Mouse (Mus musculus) thymus, adult 2 months (tissue): ENCODE data around the gene Rbms3. TPM values are rescaled to one million over a fixed set of nuclear protein-coding genes. Genes with fewer than 3 reads are reported as not detected.

Source experiments
- DNase-seq: peaks from one replicate; pipeline ENCODE4 v3.0.0; 2021
- H3K27ac ChIP-seq: fragments of 200-500 bp; 2 replicates; pipeline ENCODE4 v1.5.1; 2012; ENCODE audit warnings: low read length, control low read depth; ENCODE audit not compliant: control insufficient read depth, insufficient read depth
- H3K27me3 ChIP-seq: fragments of 200-500 bp; 2 replicates; pipeline ENCODE4 v1.6.1; 2012; ENCODE audit warnings: mild to moderate bottlenecking, low read length, moderate library complexity, mixed read lengths; ENCODE audit not compliant: control insufficient read depth, insufficient read depth
- H3K36me3 ChIP-seq: fragments of 200-500 bp; 2 replicates; pipeline ENCODE4 v1.6.1; 2012; ENCODE audit warnings: mild to moderate bottlenecking, low read length, moderate library complexity; ENCODE audit not compliant: control insufficient read depth, insufficient read depth
- H3K4me1 ChIP-seq: fragments of 200-500 bp; replicated peaks from 2 replicates; pipeline ENCODE4 v1.6.1; 2012; ENCODE audit warnings: low read length; ENCODE audit not compliant: control insufficient read depth, insufficient read depth
- H3K4me3 ChIP-seq: fragments of 200-500 bp; 2 replicates; pipeline ENCODE4 v1.5.1; 2012; ENCODE audit warnings: mild to moderate bottlenecking, low read length, control low read depth, moderate library complexity; ENCODE audit not compliant: control insufficient read depth, insufficient read depth
- CTCF ChIP-seq: fragments of 200-500 bp; IDR thresholded peaks from 2 replicates; pipeline ENCODE4 v1.5.1; 2012; ENCODE audit warnings: mild to moderate bottlenecking, control low read depth, low read length, moderate library complexity, borderline replicate concordance; ENCODE audit not compliant: control insufficient read depth, poor library complexity, insufficient read depth; ENCODE audit errors: extremely low read depth
- POLR2A ChIP-seq: fragments of 200-500 bp; IDR thresholded peaks from 2 replicates; pipeline ENCODE4 v1.6.1; 2012; ENCODE audit warnings: mild to moderate bottlenecking, low read length, control low read depth, moderate library complexity; ENCODE audit not compliant: control insufficient read depth, poor library complexity, insufficient read depth; ENCODE audit errors: extremely low read depth
- WGBS: fragments of 180-500 bp; shearing (Covaris S2); methylation state at CpG from one replicate; pipeline ENCODE4 v1.1.7; 2018; 5-methylcytosine and 5-hydroxymethylcytosine counted together
- polyA plus RNA-seq: library from polyadenylated mRNA; depleted of rRNA; stranded (reverse); fragments of >200 nt; gene quantifications from 2 replicates; pipeline ENCODE4 v1.2.3, GENCODE M21; 2012

Rbms3 gene
- polyA plus RNA-seq, 1 experiment, result 10.9 TPM

GRCm38 (mm10) chr9:117234726-117235075 lies 395.0 kb downstream of the Rbms3 start:
- WGBS, result 87% methylated on average over 6 of the region's 6 CpGs
- H3K27ac ChIP-seq, result no peak overlapping the region
- no peaks in the 10 kb centered on the region for H3K36me3 ChIP-seq
- no peak overlapping the region for H3K4me3 ChIP-seq
- TF ChIP-seq POLR2A (no peak), CTCF (no peak)
- no peaks in the 10 kb centered on the region for H3K4me1 ChIP-seq
- H3K27me3 ChIP-seq, result no peaks in the 10 kb centered on the region
- DNase-seq, result no peak

- 93% methylated on average over 5 of the region's 5 CpGs for WGBS
- Histone ChIP-seq H3K27me3 (no peaks in the 10 kb centered on the region), H3K4me3 (no peak overlapping the region), H3K36me3 (no peaks in the 10 kb centered on the region), H3K27ac (no peak overlapping the region), H3K4me1 (no peaks in the 10 kb centered on the region)
- TF ChIP-seq CTCF, result no peak
- no peak for TF ChIP-seq POLR2A
- DNase-seq, result no peak
These were observed 395.5 kb downstream of the Rbms3 start for GRCm38 (mm10) chr9:117234065-117234725.

GRCm38 (mm10) chr9:117222741-117223140 lies 407.0 kb downstream of the Rbms3 start:
- Histone ChIP-seq H3K4me1 (no peaks in the 10 kb centered on the region), H3K36me3 (no peaks in the 10 kb centered on the region), H3K4me3 (no peak overlapping the region), H3K27me3 (no peaks in the 10 kb centered on the region), H3K27ac (no peak overlapping the region)
- WGBS, result 89% methylated on average over 8 of the region's 8 CpGs
- no peak for DNase-seq
- TF ChIP-seq POLR2A, result no peak
- no peak for TF ChIP-seq CTCF

GRCm38 (mm10) chr9:117221481-117221880 lies 408.2 kb downstream of the Rbms3 start:
- Histone ChIP-seq H3K36me3 (no peaks in the 10 kb centered on the region), H3K4me3 (no peak overlapping the region), H3K27ac (no peak overlapping the region), H3K27me3 (no peaks in the 10 kb centered on the region), H3K4me1 (no peaks in the 10 kb centered on the region)
- WGBS, result 86% methylated on average over 4 of the region's 4 CpGs
- DNase-seq, result no peak
- TF ChIP-seq CTCF, result no peak
- TF ChIP-seq POLR2A, result no peak

- Histone ChIP-seq H3K36me3 (no peaks in the 10 kb centered on the region), H3K4me1 (no peaks in the 10 kb centered on the region), H3K27ac (no peak overlapping the region), H3K27me3 (no peaks in the 10 kb centered on the region), H3K4me3 (no peak overlapping the region)
- no peak for DNase-seq
- 91% methylated on average over 9 of the region's 9 CpGs for WGBS
- no peak for TF ChIP-seq POLR2A
- TF ChIP-seq CTCF, result no peak
These were observed 413.5 kb downstream of the Rbms3 start for GRCm38 (mm10) chr9:117216026-117216755.

- Histone ChIP-seq H3K4me1 (no peaks in the 10 kb centered on the region), H3K36me3 (no peaks in the 10 kb centered on the region), H3K4me3 (no peak overlapping the region), H3K27me3 (no peaks in the 10 kb centered on the region), H3K27ac (no peak overlapping the region)
- TF ChIP-seq POLR2A, result no peak
- no peak for TF ChIP-seq CTCF
- WGBS, result 77% methylated on average over 4 of the region's 4 CpGs
- DNase-seq, result no peak
These were observed 417.7 kb downstream of the Rbms3 start for GRCm38 (mm10) chr9:117212023-117212422.

- H3K4me1 ChIP-seq, result no peaks in the 10 kb centered on the region
- no peaks in the 10 kb centered on the region for H3K36me3 ChIP-seq
- DNase-seq, result no peak
- WGBS, result 83% methylated on average over 2 of the region's 2 CpGs
- no peaks in the 10 kb centered on the region for H3K27me3 ChIP-seq
- TF ChIP-seq POLR2A, result no peak
- no peak for TF ChIP-seq CTCF
- no peak overlapping the region for H3K27ac ChIP-seq
- no peak overlapping the region for H3K4me3 ChIP-seq
These were observed 419.4 kb downstream of the Rbms3 start for GRCm38 (mm10) chr9:117210344-117210743.
